8 mouse cellular contexts compared by ENCODE assay signal in genomic region chr4:151385985-151386700, GRCm38 (mm10).
A peak's percentile ranks its signal among the peaks of the same experiment; 100 is the strongest.
DNase-seq lines count a peak whose midpoint lies in the region; ATAC-seq lines count a peak whose summit lies in the region.

No protein-coding gene starts in this region.

- no peak overlapping the region for H3K27ac ChIP-seq in heart, embryonic 11.5 days (ENCODE audit: low read depth, low read length)
- no peak overlapping the region for H3K27ac ChIP-seq in limb, embryonic 11.5 days (replicated peaks; ENCODE audit: low read depth, low read length)
- no peak overlapping the region for H3K27ac ChIP-seq in stomach, embryonic 15.5 days

- H3K4me3 ChIP-seq in heart, embryonic 11.5 days (ENCODE audit: low read depth, low read length), result peak overlapping the region; percentile 55
- H3K4me3 ChIP-seq in limb, embryonic 11.5 days (ENCODE audit: low read depth, low read length), result peak overlapping the region; percentile 29; the same call in 1 of the 2 replicates
- peak overlapping the region; percentile 42 for H3K4me3 ChIP-seq in stomach, embryonic 15.5 days (replicated peaks)

- peaks cover 19% of the 10 kb centered on the region for H3K27me3 ChIP-seq in heart, embryonic 11.5 days (ENCODE audit: control insufficient read depth, insufficient read depth, low read length)
- 0 out of 2 replicates have a peak, but pooled peaks cover 5% of the 10 kb centered on the region for H3K27me3 ChIP-seq in limb, embryonic 11.5 days (ENCODE audit: control insufficient read depth, insufficient read depth, low read length)
- H3K27me3 ChIP-seq in stomach, embryonic 15.5 days (replicated peaks), result no peaks in the 10 kb centered on the region

- no peak overlapping the region for H3K9ac ChIP-seq in heart, embryonic 11.5 days (ENCODE audit: low read depth, low read length)
- no peak overlapping the region for H3K9ac ChIP-seq in limb, embryonic 11.5 days (ENCODE audit: low read length)
- H3K9ac ChIP-seq in stomach, embryonic 15.5 days, result no peak overlapping the region

- DNase-seq in heart, postnatal 25 days (ENCODE audit: low spot score), result no peak
- DNase-seq in right cerebral cortex, adult 18-20 months, result peak; percentile 20
- DNase-seq in right cerebral cortex, postnatal 14 days, result no peak
- peak; percentile 29 for DNase-seq in limb, embryonic 11.5 days (ENCODE audit: low spot score)
- no peak for DNase-seq in yolk sac, embryonic 10.5 days (ENCODE audit: low spot score)
- DNase-seq in thymus, postnatal 25 days, result no peak

- H3K4me1 ChIP-seq in heart, embryonic 11.5 days (ENCODE audit: control insufficient read depth, insufficient read depth, low read length), result no peaks in the 10 kb centered on the region
- H3K4me1 ChIP-seq in limb, embryonic 11.5 days (ENCODE audit: control insufficient read depth, insufficient read depth, low read length), result peaks cover 30% of the 10 kb centered on the region
- 0 out of 2 replicates have a peak, but pooled peaks cover 12% of the 10 kb centered on the region for H3K4me1 ChIP-seq in stomach, embryonic 15.5 days

- H3K9me3 ChIP-seq in heart, embryonic 11.5 days (replicated peaks; ENCODE audit: control insufficient read depth, low read length), result no peaks in the 10 kb centered on the region
- H3K9me3 ChIP-seq in limb, embryonic 11.5 days (ENCODE audit: control insufficient read depth, low read length), result no peaks in the 10 kb centered on the region
- H3K9me3 ChIP-seq in stomach, embryonic 15.5 days, result no peaks in the 10 kb centered on the region

- WGBS in heart, embryonic 11.5 days (ENCODE audit: insufficient replicate concordance), result 15% methylated on average over 12 of the region's 12 CpGs
- 5% methylated on average over 12 of the region's 12 CpGs for WGBS in limb, embryonic 11.5 days
- 10% methylated on average over 12 of the region's 12 CpGs for WGBS in stomach, embryonic 15.5 days

- intact Hi-C loops in heart, postnatal 25 days (cut with DNase I), result no loop called here

- H3K4me2 ChIP-seq in heart, embryonic 11.5 days, result peak overlapping the region; percentile 78
- peak overlapping the region; percentile 74; the same call in 1 of the 2 replicates for H3K4me2 ChIP-seq in limb, embryonic 11.5 days (ENCODE audit: low read depth, severe bottlenecking)
- peak overlapping the region; percentile 75 for H3K4me2 ChIP-seq in stomach, embryonic 15.5 days

- H3K36me3 ChIP-seq in heart, embryonic 11.5 days (ENCODE audit: control insufficient read depth, insufficient read depth, low read length), result no peaks in the 10 kb centered on the region
- no peaks in the 10 kb centered on the region for H3K36me3 ChIP-seq in limb, embryonic 11.5 days (ENCODE audit: control insufficient read depth, insufficient read depth, low read length)
- no peaks in the 10 kb centered on the region for H3K36me3 ChIP-seq in stomach, embryonic 15.5 days

- ATAC-seq in heart, embryonic 11.5 days (replicated peaks; ENCODE audit: insufficient number of reproducible peaks, low FRiP score, low TSS enrichment), result no peak
- no peak for ATAC-seq in limb, embryonic 11.5 days (ENCODE audit: insufficient number of reproducible peaks, low FRiP score, low TSS enrichment, low read depth)
- peak; percentile 50; the same call in 1 of the 2 replicates for ATAC-seq in stomach, embryonic 15.5 days (ENCODE audit: insufficient read depth, low FRiP score, low read depth)

Comparison
In these comparisons a context has a peak if more than half of its experiments do, and no peak if none do; other contexts are left out.
1. DNase-seq: peak in right cerebral cortex, adult 18-20 months (single experiment) and limb, embryonic 11.5 days (single experiment); none in heart, postnatal 25 days (single experiment), right cerebral cortex, postnatal 14 days (single experiment), yolk sac, embryonic 10.5 days (single experiment) and thymus, postnatal 25 days (single experiment).
2. Peak in every context shown above with its lines, with median percentiles within 50 percentile points of each other: H3K4me2 ChIP-seq and H3K4me3 ChIP-seq.